Mouse (Mus musculus) intestine, embryonic 14.5 days (tissue): ENCODE data around the gene Actg2. TPM values are rescaled to one million over a fixed set of nuclear protein-coding genes. Genes with fewer than 3 reads are reported as not detected.
A peak's percentile ranks its signal among the peaks of the same experiment; 100 is the strongest.
"Not testable (repeated sequence)": the region's sequence is repeated elsewhere in the genome, so short reads cannot be mapped to it uniquely, and the experiment has no call there.

ENCODE experiments used
- ATAC-seq: fragments of 200-750 bp; cut with Nextera tagmentation; replicated peaks from 2 replicates; pipeline ENCODE4 v1.8.0; 2017; ENCODE audit warnings: low read depth, moderate number of reproducible peaks, moderate TSS enrichment, moderate library complexity; ENCODE audit not compliant: low FRiP score, low TSS enrichment
- DNase-seq: peaks from one replicate; pipeline ENCODE4 v3.0.0-alpha.2; 2018; ENCODE audit warnings: low spot score
- H3K27ac ChIP-seq: fragments of 300-500 bp; sonication (generic); 2 replicates; pipeline ENCODE4 v1.5.1; 2014; ENCODE audit warnings: low read depth, mild to moderate bottlenecking, control low read depth
- H3K27me3 ChIP-seq: fragments of 300-500 bp; sonication (generic); replicated peaks from 2 replicates; pipeline ENCODE4 v1.6.1; 2014; ENCODE audit warnings: low read length, control low read depth; ENCODE audit not compliant: control insufficient read depth, insufficient read depth
- H3K36me3 ChIP-seq: fragments of 300-500 bp; sonication (generic); 2 replicates; pipeline ENCODE4 v1.6.1; 2014; ENCODE audit warnings: low read length, control low read depth; ENCODE audit not compliant: control insufficient read depth, insufficient read depth
- H3K4me1 ChIP-seq: fragments of 300-500 bp; sonication (generic); replicated peaks from 2 replicates; pipeline ENCODE4 v1.6.1; 2014; ENCODE audit warnings: low read length, control low read depth, mixed read lengths; ENCODE audit not compliant: control insufficient read depth, insufficient read depth
- H3K4me2 ChIP-seq: fragments of 300-500 bp; sonication (generic); 2 replicates; pipeline ENCODE4 v1.6.1; 2014; ENCODE audit warnings: low read length
- H3K4me3 ChIP-seq: fragments of 300-500 bp; sonication (generic); 2 replicates; pipeline ENCODE4 v1.5.1; 2014; ENCODE audit warnings: low read depth, low read length, control low read depth, mixed read lengths
- H3K9ac ChIP-seq: fragments of 300-500 bp; sonication (generic); 2 replicates; pipeline ENCODE4 v1.6.1; 2014; ENCODE audit warnings: mild to moderate bottlenecking, low read length
- H3K9me3 ChIP-seq: fragments of 300-500 bp; sonication (generic); 2 replicates; pipeline ENCODE4 v1.6.1; 2016; ENCODE audit warnings: low read length, control low read depth; ENCODE audit not compliant: control insufficient read depth
- WGBS: fragments of 180-500 bp; shearing (Covaris S2); extraction: QIAGEN DNeasy Blood & Tissue Kit; methylation state at CpG from one replicate; pipeline ENCODE4 v1.1.7; 2014; 5-methylcytosine and 5-hydroxymethylcytosine counted together
- polyA plus RNA-seq: library from polyadenylated mRNA; unstranded; fragments of >200 nt; fragmentation: Nextera tagmentation; extraction: Ambion mirVana; gene quantifications from 2 replicates; pipeline ENCODE4 v1.2.1, GENCODE M21; 2014

The Actg2 gene
- 1,357 and 1,367 TPM in 2 replicates for polyA plus RNA-seq

DNA sequence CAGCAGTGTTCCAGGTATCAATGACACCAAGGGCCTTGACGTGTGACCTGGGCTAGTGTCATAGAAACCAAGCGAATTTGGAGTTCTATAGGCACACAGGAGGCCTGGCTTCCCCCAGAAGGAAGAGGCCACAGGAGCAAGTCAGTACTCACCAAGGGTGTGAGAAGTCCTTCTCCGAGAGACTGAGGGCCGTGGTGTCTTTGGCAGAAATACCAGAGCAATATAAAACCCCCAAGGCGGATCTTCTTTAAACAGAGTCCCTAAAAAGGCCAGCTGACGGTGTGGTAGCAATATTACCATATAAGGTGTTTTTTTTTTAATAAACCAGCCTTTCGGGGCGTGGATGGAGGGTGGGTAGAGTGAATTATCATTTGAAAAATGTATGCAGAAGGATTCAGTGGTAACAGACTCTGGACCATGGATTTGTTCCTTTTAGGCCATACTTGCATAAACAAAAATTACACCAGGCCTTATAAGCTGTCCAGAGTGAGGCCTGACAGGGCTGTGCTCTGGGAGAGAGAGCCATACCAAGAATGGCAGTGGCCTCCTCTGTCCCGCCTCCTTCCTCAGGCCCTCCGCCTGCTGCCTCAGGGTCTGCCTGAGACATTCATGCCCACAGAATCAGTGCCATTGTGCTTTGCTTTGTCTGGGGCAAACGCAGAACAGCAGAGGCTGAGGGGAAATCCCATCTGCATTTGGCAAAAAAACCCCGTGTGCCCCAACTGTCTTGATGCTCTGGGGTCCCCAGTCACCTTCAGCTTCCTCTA is at the start of gene Actg2:
Gene Actg2, minus strand, starts transcription at position 238 of the 767 bp plus-strand sequence.
- Histone ChIP-seq H3K9me3 (no peaks in the 10 kb centered on the region), H3K9ac (peak within 1 kb of the TSS; percentile 56), H3K4me1 (peaks cover 10% of the 10 kb centered on the region), H3K27ac (peak within 1 kb of the TSS; percentile 85), H3K4me3 (peak within 1 kb of the TSS; percentile 32), H3K36me3 (no peaks in the 10 kb centered on the region), H3K4me2 (peak within 1 kb of the TSS; percentile 40), H3K27me3 (no peaks in the 10 kb centered on the region)
- ATAC-seq, result peak; percentile 64
- 41% methylated on average over 12 of the region's 12 CpGs for WGBS
- DNase-seq, result peak; percentile 62

GRCm38 (mm10) chr6:83585328-83585727 is 49.3 kb upstream of the Actg2 start:
- H3K36me3 ChIP-seq, H3K9ac ChIP-seq, H3K4me1 ChIP-seq, H3K9me3 ChIP-seq, H3K27ac ChIP-seq, ATAC-seq, H3K4me2 ChIP-seq, H3K4me3 ChIP-seq, H3K27me3 ChIP-seq: not testable (repeated sequence)
- 71% methylated on average over 9 of the region's 9 CpGs for WGBS
- DNase-seq, result peak; percentile 47

DNA sequence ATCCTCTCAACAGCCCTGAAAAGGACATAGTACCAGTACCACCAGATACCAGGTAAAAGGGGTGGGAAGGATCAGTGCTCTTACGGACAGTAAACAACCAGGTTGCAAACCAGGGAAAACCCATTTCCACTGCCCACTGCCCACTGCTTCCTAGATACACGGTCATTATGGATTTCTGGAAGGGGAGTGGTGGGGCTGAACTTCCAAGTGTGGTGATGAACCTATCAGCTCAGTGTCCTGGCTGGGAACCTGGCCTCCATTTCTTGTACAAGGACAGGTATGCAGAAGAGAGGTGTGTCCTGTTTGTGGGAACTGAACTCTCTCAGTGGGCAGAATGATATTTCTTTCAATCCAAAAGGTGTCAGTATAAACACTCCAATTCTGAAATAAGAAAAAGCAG is 47.5 kb upstream of the Actg2 start:
- no peak for ATAC-seq
- peak; percentile 46 for DNase-seq
- no peaks in the 10 kb centered on the region for H3K4me1 ChIP-seq
- H3K9me3 ChIP-seq, result no peaks in the 10 kb centered on the region
- no peaks in the 10 kb centered on the region for H3K27me3 ChIP-seq
- WGBS, result 71% methylated on average over 2 of the region's 2 CpGs
- no peak overlapping the region for H3K4me3 ChIP-seq
- H3K9ac ChIP-seq, result no peak overlapping the region
- H3K4me2 ChIP-seq, result no peak overlapping the region
- no peaks in the 10 kb centered on the region for H3K36me3 ChIP-seq
- H3K27ac ChIP-seq, result no peak overlapping the region

GRCm38 (mm10) chr6:83582938-83583270 is 46.8 kb upstream of the Actg2 start:
- Histone ChIP-seq H3K4me1 (no peaks in the 10 kb centered on the region), H3K4me3 (no peak overlapping the region), H3K4me2 (no peak overlapping the region), H3K27ac (no peak overlapping the region), H3K9ac (no peak overlapping the region), H3K27me3 (no peaks in the 10 kb centered on the region), H3K9me3 (no peaks in the 10 kb centered on the region), H3K36me3 (no peaks in the 10 kb centered on the region)
- 2% methylated on average over 6 of the region's 6 CpGs for WGBS
- DNase-seq (peak; percentile 63), ATAC-seq (peak; percentile 43)

DNA sequence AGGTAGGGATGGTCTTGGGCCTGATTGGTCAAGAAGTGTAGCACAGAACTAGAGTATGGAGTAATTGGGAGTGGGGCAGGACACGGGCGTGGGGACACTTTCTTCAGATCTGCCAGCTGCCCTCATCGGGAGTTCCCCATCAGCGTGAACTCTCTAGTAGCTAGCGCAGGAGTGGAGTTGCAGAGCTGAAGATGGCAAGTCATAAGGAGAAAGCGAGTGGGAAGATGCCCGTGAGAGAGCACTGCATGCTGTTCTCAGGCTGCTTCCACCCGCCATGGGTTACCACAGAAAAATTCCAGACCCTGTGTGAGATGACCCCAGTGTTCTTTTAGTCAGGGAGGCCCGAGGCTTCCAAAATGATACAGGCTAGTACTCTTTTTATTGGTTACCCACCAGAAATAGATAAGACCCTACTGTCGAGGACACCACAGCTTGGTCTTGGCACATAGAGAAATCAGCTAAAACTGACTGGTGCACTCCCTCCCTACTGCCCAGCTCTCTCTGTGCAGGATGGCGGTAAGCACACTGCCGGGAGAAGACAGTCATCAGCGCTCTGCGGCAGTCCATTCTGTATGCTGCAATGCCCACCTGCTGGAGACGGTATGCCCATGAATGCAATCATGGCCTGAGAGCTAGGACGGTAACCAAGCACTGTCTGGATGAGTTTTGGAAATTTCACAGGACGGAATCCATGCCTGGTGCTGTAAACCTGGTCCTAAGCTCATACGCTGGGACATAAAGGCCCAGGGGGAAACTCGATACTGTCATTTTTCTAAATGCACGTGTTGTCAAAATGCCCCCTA is 46.3 kb upstream of the Actg2 start:
- H3K4me3 ChIP-seq, result no peak overlapping the region
- WGBS, result 53% methylated on average over 20 of the region's 20 CpGs
- H3K9me3 ChIP-seq, result no peaks in the 10 kb centered on the region
- ATAC-seq, result peak; percentile 27; the same call in 1 of the 2 replicates
- H3K36me3 ChIP-seq, result no peaks in the 10 kb centered on the region
- H3K4me2 ChIP-seq, result no peak overlapping the region
- H3K27me3 ChIP-seq, result no peaks in the 10 kb centered on the region
- no peak overlapping the region for H3K9ac ChIP-seq
- no peaks in the 10 kb centered on the region for H3K4me1 ChIP-seq
- DNase-seq, result peak; percentile 38
- H3K27ac ChIP-seq, result no peak overlapping the region

DNA sequence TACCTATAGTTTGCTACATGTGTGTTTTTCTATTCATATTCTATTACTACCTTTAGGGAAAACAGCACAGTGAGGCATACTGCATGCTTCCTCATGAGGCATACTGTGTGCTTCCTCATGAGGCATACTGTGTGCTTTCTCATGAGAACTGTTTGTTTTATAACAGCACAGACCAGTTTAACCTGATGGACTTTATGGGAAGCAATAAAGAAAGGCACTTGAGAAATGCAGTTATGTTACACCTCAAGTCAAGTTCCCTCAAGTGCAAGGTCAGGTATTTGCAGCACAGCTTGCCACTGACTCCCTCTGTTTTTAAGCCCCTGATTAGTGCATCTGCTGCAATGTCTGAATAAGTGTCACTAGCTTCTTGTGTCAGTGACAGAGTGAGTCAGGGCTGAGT is 41.5 kb upstream of the Actg2 start:
- no peak overlapping the region for H3K4me2 ChIP-seq
- H3K36me3 ChIP-seq, result no peaks in the 10 kb centered on the region
- H3K27me3 ChIP-seq, result no peaks in the 10 kb centered on the region
- DNase-seq, result no peak
- no peaks in the 10 kb centered on the region for H3K9me3 ChIP-seq
- H3K4me1 ChIP-seq, result no peaks in the 10 kb centered on the region
- H3K27ac ChIP-seq, result no peak overlapping the region
- H3K4me3 ChIP-seq, result no peak overlapping the region
- no peak for ATAC-seq
- no peak overlapping the region for H3K9ac ChIP-seq

- Histone ChIP-seq H3K9me3 (no peaks in the 10 kb centered on the region), H3K4me3 (no peak overlapping the region), H3K9ac (no peak overlapping the region), H3K27ac (no peak overlapping the region), H3K4me1 (peaks cover 9% of the 10 kb centered on the region; the same call in 1 of the 2 replicates), H3K36me3 (no peaks in the 10 kb centered on the region), H3K4me2 (no peak overlapping the region), H3K27me3 (no peaks in the 10 kb centered on the region)
- DNase-seq (no peak), ATAC-seq (no peak)
- WGBS, result 78% methylated on average over 4 of the region's 4 CpGs
Measured at GRCm38 (mm10) chr6:83575609-83576008, 39.5 kb upstream of the Actg2 start.

GRCm38 (mm10) chr6:83572671-83573070 is 36.6 kb upstream of the Actg2 start, which contains the start of gene Stambp:
TSS of gene Stambp (minus strand) at chr6:83572729.
- DNase-seq (peak; percentile 72), ATAC-seq (peak; percentile 74)
- peak within 1 kb of the TSS; percentile 47 for H3K27ac ChIP-seq
- peak within 1 kb of the TSS; percentile 96 for H3K4me2 ChIP-seq
- H3K9ac ChIP-seq, result peak within 1 kb of the TSS; percentile 65
- H3K4me3 ChIP-seq, result peak within 1 kb of the TSS; percentile 91
- WGBS, result 2% methylated on average over 8 of the region's 11 CpGs
- no peaks in the 10 kb centered on the region for H3K27me3 ChIP-seq
- no peaks in the 10 kb centered on the region for H3K9me3 ChIP-seq
- peaks cover 10% of the 10 kb centered on the region; the same call in 1 of the 2 replicates for H3K36me3 ChIP-seq
- peaks cover 9% of the 10 kb centered on the region; the same call in 1 of the 2 replicates for H3K4me1 ChIP-seq
